Mouse (Mus musculus) liver, embryonic 11.5 days (tissue): ENCODE results near the gene Mtx1. TPM values are rescaled to one million over a fixed set of nuclear protein-coding genes. Genes with fewer than 3 reads are reported as not detected.
A peak's percentile ranks its signal among the peaks of the same experiment; 100 is the strongest.

ENCODE experiments used
- ATAC-seq: fragments of 200-750 bp; cut with Nextera tagmentation; replicated peaks from 2 replicates; pipeline ENCODE4 v1.8.0; 2017; ENCODE audit warnings: moderate number of reproducible peaks, mild to moderate bottlenecking, moderate TSS enrichment, moderate library complexity; ENCODE audit not compliant: low FRiP score
- DNase-seq: peaks from one replicate; pipeline ENCODE4 v3.0.0-alpha.2; 2017; ENCODE audit warnings: low spot score
- H3K27ac ChIP-seq: fragments of 300-500 bp; sonication (generic); 2 replicates; pipeline ENCODE4 v1.5.1; 2014; ENCODE audit warnings: mild to moderate bottlenecking, low read depth, low read length, control low read depth
- H3K27me3 ChIP-seq: fragments of 300-500 bp; sonication (generic); replicated peaks from 2 replicates; pipeline ENCODE4 v1.6.1; 2014; ENCODE audit warnings: low read length, mixed read lengths; ENCODE audit not compliant: control insufficient read depth, insufficient read depth
- H3K36me3 ChIP-seq: fragments of 300-500 bp; sonication (generic); 2 replicates; pipeline ENCODE4 v1.6.1; 2014; ENCODE audit warnings: mild to moderate bottlenecking, low read length, moderate library complexity, mixed read lengths; ENCODE audit not compliant: control insufficient read depth, insufficient read depth
- H3K4me1 ChIP-seq: fragments of 300-500 bp; sonication (generic); replicated peaks from 2 replicates; pipeline ENCODE4 v1.6.1; 2014; ENCODE audit warnings: low read length, mixed read lengths; ENCODE audit not compliant: control insufficient read depth, insufficient read depth
- H3K4me2 ChIP-seq: fragments of 300-500 bp; sonication (generic); 2 replicates; pipeline ENCODE4 v1.6.1; 2014; ENCODE audit warnings: mild to moderate bottlenecking, control low read depth, moderate library complexity
- H3K4me3 ChIP-seq: fragments of 300-500 bp; sonication (generic); 2 replicates; pipeline ENCODE4 v1.5.1; 2014; ENCODE audit warnings: low read depth, low read length, control low read depth
- H3K9ac ChIP-seq: fragments of 300-500 bp; sonication (generic); 2 replicates; pipeline ENCODE4 v1.6.1; 2014; ENCODE audit warnings: low read depth, low read length, control low read depth
- H3K9me3 ChIP-seq: fragments of 300-500 bp; sonication (generic); 2 replicates; pipeline ENCODE4 v1.6.1; 2016; ENCODE audit warnings: low read length, inconsistent platforms, mixed read lengths; ENCODE audit not compliant: control insufficient read depth
- WGBS: fragments of 180-500 bp; shearing (Covaris S2); extraction: QIAGEN DNeasy Blood & Tissue Kit; methylation state at CpG from one replicate; pipeline ENCODE4 v1.1.7; 2014; 5-methylcytosine and 5-hydroxymethylcytosine counted together
- polyA plus RNA-seq: library from polyadenylated mRNA; unstranded; fragments of >200 nt; fragmentation: Nextera tagmentation; extraction: Ambion mirVana; gene quantifications from 2 replicates; pipeline ENCODE4 v1.2.1, GENCODE M21; 2014

Gene Mtx1
- 219 and 241 TPM in 2 replicates for polyA plus RNA-seq

DNA sequence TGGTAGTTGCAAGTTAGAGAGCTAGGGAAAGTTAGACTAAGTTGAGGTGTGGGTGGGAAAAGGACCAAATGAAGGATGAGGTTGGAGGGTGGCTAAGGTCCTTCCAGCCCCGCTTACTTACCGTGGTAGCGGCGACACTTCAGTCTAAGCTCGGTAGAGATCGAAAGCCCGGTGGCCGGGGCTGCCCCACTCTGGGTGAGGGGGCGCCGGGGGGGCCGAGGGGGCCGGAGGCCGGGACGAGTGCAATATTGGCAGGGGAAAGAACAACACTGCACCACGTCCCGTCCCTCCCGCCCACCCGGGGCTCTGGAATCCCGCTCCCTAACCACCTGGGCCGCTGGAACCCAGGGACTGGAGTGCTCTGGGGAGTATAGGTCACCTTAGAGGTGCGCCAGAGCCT, at the start of gene Mtx1:
TSS of gene Mtx1 (minus strand) at position 189 of the 400 bp plus-strand sequence.
- H3K4me3 ChIP-seq: peak within 1 kb of the TSS; percentile 45
- H3K27ac ChIP-seq: no peak within 1 kb of the TSS
- no peaks in the 10 kb centered on the region for H3K9me3 ChIP-seq
- ATAC-seq (no peak), DNase-seq (no peak)
- H3K4me2 ChIP-seq: peak within 1 kb of the TSS; percentile 69
- 10% methylated on average over 21 of the region's 21 CpGs for WGBS
- H3K36me3 ChIP-seq: no peaks in the 10 kb centered on the region
- H3K27me3 ChIP-seq: peaks cover 44% of the 10 kb centered on the region
- peak within 1 kb of the TSS; percentile 9; the same call in 1 of the 2 replicates for H3K9ac ChIP-seq
- peaks cover 27% of the 10 kb centered on the region for H3K4me1 ChIP-seq

DNA sequence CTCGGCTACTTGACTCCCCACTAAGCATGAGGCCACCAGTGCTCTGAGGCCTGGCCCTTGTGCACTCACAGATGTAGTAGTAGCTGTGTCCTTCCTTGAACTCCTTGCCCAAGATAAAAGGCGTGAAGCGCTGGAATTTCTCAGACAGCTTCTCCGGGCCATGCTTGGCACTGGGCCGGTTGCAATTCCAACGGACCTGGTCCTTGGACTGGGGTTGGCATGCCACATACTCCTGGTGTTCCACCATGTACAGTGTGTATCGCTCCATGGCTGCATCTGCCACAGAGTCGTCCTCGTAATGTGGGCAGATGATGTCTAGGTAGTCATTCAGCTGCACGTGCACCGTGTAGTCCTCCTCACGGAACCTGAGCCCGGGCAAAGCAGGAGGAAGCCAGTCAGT, 49.2 kb upstream of the Mtx1 start:
- H3K27ac ChIP-seq: no peak overlapping the region
- 0 out of 2 replicates have a peak, but pooled peaks cover 3% of the 10 kb centered on the region for H3K36me3 ChIP-seq
- H3K4me1 ChIP-seq: peaks cover 20% of the 10 kb centered on the region
- H3K9ac ChIP-seq: no peak overlapping the region
- 88% methylated on average over 13 of the region's 13 CpGs for WGBS
- H3K9me3 ChIP-seq: no peaks in the 10 kb centered on the region
- no peak for ATAC-seq
- DNase-seq: no peak
- H3K27me3 ChIP-seq: peaks cover 41% of the 10 kb centered on the region
- no peak overlapping the region for H3K4me2 ChIP-seq
- no peak overlapping the region for H3K4me3 ChIP-seq

DNA sequence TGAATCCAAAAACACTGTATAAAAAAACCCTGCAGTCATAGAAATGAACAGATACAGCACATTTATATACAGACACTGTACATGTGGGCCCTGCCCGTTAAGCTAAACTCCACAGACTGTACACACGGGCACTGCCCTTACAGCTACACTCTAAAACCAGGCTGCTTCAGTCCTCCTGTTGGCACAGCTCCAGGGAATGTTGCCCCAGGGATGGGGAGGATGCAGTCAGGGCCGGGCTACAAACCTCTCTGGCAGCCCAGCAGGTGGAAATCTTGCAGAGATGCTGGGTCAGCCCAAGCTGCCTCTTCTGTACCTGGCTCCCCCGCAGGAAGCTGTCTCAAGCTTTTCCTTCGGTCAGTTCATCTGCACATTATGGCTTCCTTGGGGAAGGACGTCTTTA, 44.9 kb upstream of the Mtx1 start:
- H3K4me1 ChIP-seq: peaks cover 22% of the 10 kb centered on the region
- no peak overlapping the region for H3K4me2 ChIP-seq
- no peak for DNase-seq
- H3K9ac ChIP-seq: no peak overlapping the region
- 75% methylated on average over 6 of the region's 6 CpGs for WGBS
- H3K4me3 ChIP-seq: no peak overlapping the region
- H3K27me3 ChIP-seq: no peaks in the 10 kb centered on the region; the same call in 1 of the 2 replicates
- H3K27ac ChIP-seq: no peak overlapping the region
- H3K36me3 ChIP-seq: peaks cover 3% of the 10 kb centered on the region; the same call in 1 of the 2 replicates
- H3K9me3 ChIP-seq: no peaks in the 10 kb centered on the region
- no peak for ATAC-seq

DNA sequence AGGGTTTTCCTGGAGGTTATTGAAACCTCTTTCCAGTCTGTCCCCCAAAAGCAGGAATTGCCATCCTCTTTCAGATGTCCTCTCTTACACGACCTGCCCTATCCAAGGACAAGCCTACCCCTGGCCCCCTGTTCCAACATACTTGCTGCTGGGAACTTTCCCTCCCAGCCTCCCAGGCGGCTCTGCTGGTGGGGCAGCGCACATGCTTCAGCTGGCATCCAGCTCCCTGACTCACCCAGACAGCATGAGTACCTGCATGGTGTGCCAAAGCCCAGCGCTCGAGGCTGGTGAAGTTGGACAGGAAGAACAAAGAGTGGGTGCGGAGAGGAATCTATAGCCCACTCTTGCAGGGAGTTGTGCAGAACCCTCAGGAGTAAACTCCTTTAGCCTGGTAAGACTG, 44.0 kb upstream of the Mtx1 start:
- no peak for DNase-seq
- no peak for ATAC-seq
- no peak overlapping the region for H3K27ac ChIP-seq
- peak overlapping the region; percentile 65; the same call in 1 of the 2 replicates for H3K4me3 ChIP-seq
- H3K9me3 ChIP-seq: no peaks in the 10 kb centered on the region
- H3K27me3 ChIP-seq: no peaks in the 10 kb centered on the region; the same call in 1 of the 2 replicates
- peaks cover 22% of the 10 kb centered on the region for H3K4me1 ChIP-seq
- H3K9ac ChIP-seq: peak overlapping the region; percentile 67
- peaks cover 3% of the 10 kb centered on the region; the same call in 1 of the 2 replicates for H3K36me3 ChIP-seq
- peak overlapping the region; percentile 76 for H3K4me2 ChIP-seq
- 72% methylated on average over 6 of the region's 6 CpGs for WGBS

DNA sequence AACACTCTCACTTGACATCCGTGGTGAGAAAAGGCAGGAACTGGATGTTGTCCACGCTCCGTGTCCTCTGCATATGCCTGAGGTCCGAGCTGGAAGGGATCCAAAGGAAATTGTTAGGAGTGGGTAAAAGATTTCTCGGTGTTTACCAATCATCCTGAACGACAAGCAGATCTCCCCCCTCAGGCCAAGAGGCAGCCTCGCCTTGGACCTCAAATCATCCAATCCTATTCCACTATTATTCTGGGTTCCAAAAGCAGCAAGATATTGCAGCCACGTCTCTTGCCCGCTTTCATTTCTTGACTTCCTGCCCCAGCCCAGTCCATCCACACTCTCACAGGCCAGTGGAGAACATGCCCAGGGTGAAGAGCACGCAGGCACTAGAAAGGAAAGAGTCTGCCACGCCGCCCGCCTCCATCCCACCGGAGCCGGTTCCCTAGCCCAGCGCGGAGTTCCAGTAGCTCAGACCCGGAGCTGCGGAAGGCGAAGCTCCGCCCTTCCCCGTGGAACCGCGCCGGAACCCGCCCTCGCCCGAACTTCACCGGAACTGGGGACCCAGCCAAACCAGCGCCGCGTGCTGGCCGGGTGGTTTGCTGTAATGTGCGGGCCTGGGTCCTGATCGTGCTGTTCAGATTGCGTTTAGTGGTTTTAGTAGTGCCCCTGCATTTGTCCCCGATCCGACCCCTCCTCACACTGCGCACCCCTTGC, 43.3 kb upstream of the Mtx1 start, which contains the start of gene Slc50a1:
TSS of gene Slc50a1 (minus strand) at position 520 of the 705 bp plus-strand sequence.
- ATAC-seq (peak; percentile 60; the same call in 1 of the 2 replicates), DNase-seq (peak; percentile 80)
- Histone ChIP-seq H3K4me3 (peak within 1 kb of the TSS; percentile 65), H3K4me2 (peak within 1 kb of the TSS; percentile 76), H3K27me3 (no peaks in the 10 kb centered on the region), H3K27ac (peak within 1 kb of the TSS; percentile 30; the same call in 1 of the 2 replicates), H3K9me3 (no peaks in the 10 kb centered on the region), H3K9ac (peak within 1 kb of the TSS; percentile 67), H3K36me3 (peaks cover 3% of the 10 kb centered on the region; the same call in 1 of the 2 replicates), H3K4me1 (peaks cover 22% of the 10 kb centered on the region)
- 4% methylated on average over 39 of the region's 39 CpGs for WGBS

DNA sequence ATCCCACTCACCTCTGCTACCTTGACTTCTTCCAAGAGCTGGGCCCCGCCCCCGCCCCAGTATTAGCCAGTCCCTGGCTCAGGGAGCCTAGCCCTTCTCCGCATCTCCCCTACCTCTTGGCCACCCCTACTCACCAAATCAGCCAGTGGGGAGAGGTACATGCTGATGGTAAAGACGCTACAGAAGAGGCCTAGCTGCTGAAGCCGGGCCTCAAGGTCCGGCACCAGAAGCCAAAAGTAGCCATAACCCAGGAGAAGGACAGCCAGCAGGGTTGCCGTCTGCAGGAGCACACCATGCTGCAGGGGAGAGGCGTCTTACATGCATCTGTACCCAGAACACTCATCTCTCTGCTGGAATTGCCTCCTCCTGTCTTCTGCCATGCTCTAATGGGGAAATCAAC, 42.0 kb upstream of the Mtx1 start:
- H3K4me1 ChIP-seq: peaks cover 22% of the 10 kb centered on the region
- H3K4me2 ChIP-seq: peak overlapping the region; percentile 11; the same call in 1 of the 2 replicates
- peaks cover 3% of the 10 kb centered on the region; the same call in 1 of the 2 replicates for H3K36me3 ChIP-seq
- no peak overlapping the region for H3K27ac ChIP-seq
- peak overlapping the region; percentile 65; the same call in 1 of the 2 replicates for H3K4me3 ChIP-seq
- no peaks in the 10 kb centered on the region for H3K27me3 ChIP-seq
- DNase-seq (no peak), ATAC-seq (no peak)
- H3K9me3 ChIP-seq: no peaks in the 10 kb centered on the region
- H3K9ac ChIP-seq: no peak overlapping the region
- WGBS: 67% methylated on average over 8 of the region's 8 CpGs

DNA sequence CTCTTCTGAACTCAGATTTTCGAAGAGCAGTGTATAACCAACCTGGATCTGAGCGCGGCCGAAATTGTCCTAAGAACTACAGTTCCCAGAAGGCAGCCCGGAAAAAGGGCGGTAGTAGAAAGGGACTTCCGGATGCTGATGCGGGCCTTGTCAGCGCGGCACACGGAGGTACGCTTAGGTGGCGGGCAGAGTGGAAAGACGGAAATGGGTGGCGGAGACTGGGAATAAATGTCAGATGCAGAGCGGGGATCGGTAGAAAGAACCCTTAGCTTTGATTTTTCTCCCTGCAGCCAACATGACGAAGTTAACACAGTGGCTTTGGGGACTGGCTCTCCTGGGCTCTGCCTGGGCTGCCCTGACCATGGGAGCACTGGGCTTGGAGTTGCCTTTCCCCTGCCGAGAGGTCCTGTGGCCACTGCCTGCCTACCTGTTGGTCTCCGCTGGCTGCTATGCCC, 39.6 kb upstream of the Mtx1 start:
- peak overlapping the region; percentile 11 for H3K27ac ChIP-seq
- no peaks in the 10 kb centered on the region for H3K9me3 ChIP-seq
- H3K36me3 ChIP-seq: no peaks in the 10 kb centered on the region; the same call in 1 of the 2 replicates
- peak; percentile 84 for ATAC-seq
- DNase-seq: peak; percentile 79
- peaks cover 25% of the 10 kb centered on the region for H3K4me1 ChIP-seq
- peak overlapping the region; percentile 65 for H3K4me3 ChIP-seq
- H3K27me3 ChIP-seq: no peaks in the 10 kb centered on the region
- H3K9ac ChIP-seq: peak overlapping the region; percentile 76
- under 1% methylated on average over 20 of the region's 20 CpGs for WGBS
- H3K4me2 ChIP-seq: peak overlapping the region; percentile 72

DNA sequence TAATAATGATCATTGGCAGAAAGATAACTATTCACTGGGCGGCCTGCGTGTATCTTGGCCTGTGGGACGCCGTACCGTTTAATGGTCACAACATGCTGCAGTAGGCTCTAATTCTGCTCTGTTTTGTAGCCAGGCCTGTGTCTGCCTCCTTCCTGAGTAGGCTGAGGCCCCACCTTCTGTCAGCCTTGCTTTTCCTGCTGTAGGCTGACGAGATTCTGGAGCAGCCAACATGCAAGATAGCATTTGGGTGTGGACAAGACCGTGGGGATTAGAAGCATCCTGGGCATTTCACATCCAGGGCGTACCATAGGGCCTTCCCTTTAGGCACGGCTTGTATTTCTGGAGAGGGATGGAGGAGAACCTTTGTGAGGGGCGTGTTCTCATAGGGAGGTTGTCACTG, 35.5 kb upstream of the Mtx1 start:
- no peaks in the 10 kb centered on the region for H3K9me3 ChIP-seq
- no peak for ATAC-seq
- 0 out of 2 replicates have a peak, but pooled peaks cover under 1% of the 10 kb centered on the region for H3K27me3 ChIP-seq
- no peak overlapping the region for H3K9ac ChIP-seq
- WGBS: 57% methylated on average over 10 of the region's 10 CpGs
- H3K36me3 ChIP-seq: no peaks in the 10 kb centered on the region
- no peak overlapping the region for H3K4me2 ChIP-seq
- peaks cover 3% of the 10 kb centered on the region; the same call in 1 of the 2 replicates for H3K4me1 ChIP-seq
- DNase-seq: no peak
- no peak overlapping the region for H3K27ac ChIP-seq
- H3K4me3 ChIP-seq: no peak overlapping the region
